Mouse (Mus musculus): ENCODE results near the gene Hmgcl.
"Not testable (repeated sequence)": the region's sequence is repeated elsewhere in the genome, so short reads cannot be mapped to it uniquely, and the experiment has no call there.

The Hmgcl gene

GRCm38 (mm10) chr4:135928376-135928775 lies 17.9 kb upstream of the Hmgcl start:
- DNase-seq = no peak

GRCm38 (mm10) chr4:135929405-135929804 lies 16.8 kb upstream of the Hmgcl start:
- DNase-seq = no peak

- no peak for DNase-seq
Measured at GRCm38 (mm10) chr4:135929828-135930227, 16.4 kb upstream of the Hmgcl start.

GRCm38 (mm10) chr4:135930239-135930638 lies 16.0 kb upstream of the Hmgcl start:
- no peak for DNase-seq

GRCm38 (mm10) chr4:135931832-135932231 lies 14.4 kb upstream of the Hmgcl start:
- peak; percentile 53 for DNase-seq

- DNase-seq = peak; percentile 65
Measured at GRCm38 (mm10) chr4:135934708-135935500, 11.3 kb upstream of the Hmgcl start.

GRCm38 (mm10) chr4:135935502-135935901 lies 10.7 kb upstream of the Hmgcl start:
- DNase-seq = no peak

GRCm38 (mm10) chr4:135938858-135939257 lies 7.4 kb upstream of the Hmgcl start:
- DNase-seq = no peak

- not testable (repeated sequence) for DNase-seq
Measured at GRCm38 (mm10) chr4:135941026-135941425, 5.2 kb upstream of the Hmgcl start.

- no peak for DNase-seq
Measured at GRCm38 (mm10) chr4:135942193-135942592, 4.1 kb upstream of the Hmgcl start.

GRCm38 (mm10) chr4:135943389-135943788 lies 2.9 kb upstream of the Hmgcl start:
- DNase-seq = no peak

GRCm38 (mm10) chr4:135945706-135946105 lies 542 bp upstream of the Hmgcl start:
- DNase-seq = no peak

GRCm38 (mm10) chr4:135946659-135947301 lies 532 bp downstream of the Hmgcl start:
- DNase-seq = no peak

GRCm38 (mm10) chr4:135948142-135948541 lies 1.9 kb downstream of the Hmgcl start:
- DNase-seq = no peak

GRCm38 (mm10) chr4:135949475-135949874 lies 3.2 kb downstream of the Hmgcl start:
- DNase-seq = peak; percentile 56

- peak; percentile 90 for DNase-seq
Measured at GRCm38 (mm10) chr4:135949911-135950310, 3.7 kb downstream of the Hmgcl start.

- no peak for DNase-seq
Measured at GRCm38 (mm10) chr4:135950365-135950764, 4.1 kb downstream of the Hmgcl start.

GRCm38 (mm10) chr4:135951505-135951904 lies 5.3 kb downstream of the Hmgcl start:
- no peak for DNase-seq

- DNase-seq = no peak
Measured at GRCm38 (mm10) chr4:135953179-135953578, 6.9 kb downstream of the Hmgcl start.

GRCm38 (mm10) chr4:135954241-135954640 lies 8.0 kb downstream of the Hmgcl start:
- DNase-seq = peak; percentile 83

- no peak for DNase-seq
Measured at GRCm38 (mm10) chr4:135955886-135956285, 9.6 kb downstream of the Hmgcl start.

GRCm38 (mm10) chr4:135958354-135958753 lies 12.1 kb downstream of the Hmgcl start:
- DNase-seq = peak; percentile 55

GRCm38 (mm10) chr4:135960717-135961116 lies 14.5 kb downstream of the Hmgcl start:
- DNase-seq = peak; percentile 89

- DNase-seq = no peak
Measured at GRCm38 (mm10) chr4:135961709-135962108, 15.5 kb downstream of the Hmgcl start.
